Mouse (Mus musculus): ENCODE results near the gene Aqp7. TPM values are rescaled to one million over a fixed set of nuclear protein-coding genes. Genes with fewer than 3 reads are reported as not detected.
"Not testable (repeated sequence)": the region's sequence is repeated elsewhere in the genome, so short reads cannot be mapped to it uniquely, and the experiment has no call there.

Gene Aqp7
- total and polyA plus RNA-seq, 3 experiments = 21.6 to 33.0 (median 32.7) TPM

- 28% methylated on average over 3 of the region's 3 CpGs for WGBS
- Histone ChIP-seq H3K9ac (ENCODE audit: low read depth, low read length) (no peak overlapping the region), H3K27me3 (ENCODE audit: control insufficient read depth, insufficient read depth, low read length) (no peaks in the 10 kb centered on the region; the same call in 1 of the 2 replicates), H3K4me1 (ENCODE audit: control insufficient read depth, insufficient read depth, low read length) (no peaks in the 10 kb centered on the region), H3K36me3 (ENCODE audit: control insufficient read depth, insufficient read depth, low read length) (no peaks in the 10 kb centered on the region), H3K79me2 (replicated peaks; ENCODE audit: control insufficient read depth, insufficient read depth, low read length) (no peaks in the 10 kb centered on the region), H3K4me3 (no peak overlapping the region), H3K27ac (no peak overlapping the region)
- no peak for TF ChIP-seq POLR2A (IDR thresholded peaks at IDR 0.05; ENCODE audit: insufficient read depth, low read depth, low read length)
- no peak for TF ChIP-seq EP300 (IDR thresholded peaks at IDR 0.05; ENCODE audit: insufficient read depth, low read depth, low read length)
- intact Hi-C loops (cut with DNase I) = no loop called here
- DNase-seq = no peak
These were observed 43.5 kb upstream of the Aqp7 start for GRCm38 (mm10) chr4:41091391-41091790.

DNA sequence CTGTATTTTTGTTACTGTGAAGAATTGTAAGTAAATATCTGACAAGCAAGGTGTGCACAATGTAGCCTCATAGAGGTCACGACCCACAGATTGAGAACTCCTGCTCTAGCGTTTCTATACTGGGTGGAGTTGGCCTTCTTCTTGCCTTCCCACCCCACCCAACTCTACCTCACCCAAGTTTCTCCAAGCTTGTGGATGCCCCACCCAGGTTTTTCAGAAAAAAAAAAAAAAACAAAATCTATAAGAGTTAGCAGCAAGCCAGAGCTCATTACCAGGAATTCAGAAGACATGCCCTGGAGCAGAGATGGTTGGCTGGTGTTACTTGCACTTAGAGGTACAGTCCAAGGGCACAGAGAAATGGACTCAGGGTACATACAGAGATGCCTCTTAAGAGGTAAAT lies 41.8 kb upstream of the Aqp7 start:
- Histone ChIP-seq H3K4me1 (ENCODE audit: control insufficient read depth, insufficient read depth, low read length) (no peaks in the 10 kb centered on the region), H3K4me3 (no peak overlapping the region), H3K9ac (ENCODE audit: low read depth, low read length) (no peak overlapping the region), H3K36me3 (ENCODE audit: control insufficient read depth, insufficient read depth, low read length) (no peaks in the 10 kb centered on the region), H3K79me2 (replicated peaks; ENCODE audit: control insufficient read depth, insufficient read depth, low read length) (no peaks in the 10 kb centered on the region), H3K27me3 (ENCODE audit: control insufficient read depth, insufficient read depth, low read length) (no peaks in the 10 kb centered on the region), H3K27ac (no peak overlapping the region)
- TF ChIP-seq POLR2A (IDR thresholded peaks at IDR 0.05; ENCODE audit: insufficient read depth, low read depth, low read length) (no peak), EP300 (IDR thresholded peaks at IDR 0.05; ENCODE audit: insufficient read depth, low read depth, low read length) (no peak)
- no peak for DNase-seq
- WGBS = 64% methylated on average over 2 of the region's 2 CpGs
- intact Hi-C loops (cut with DNase I) = no loop called here

GRCm38 (mm10) chr4:41089189-41089588 lies 41.2 kb upstream of the Aqp7 start:
- Histone ChIP-seq H3K27me3 (ENCODE audit: control insufficient read depth, insufficient read depth, low read length) (no peaks in the 10 kb centered on the region), H3K4me1 (ENCODE audit: control insufficient read depth, insufficient read depth, low read length) (no peaks in the 10 kb centered on the region), H3K9ac (ENCODE audit: low read depth, low read length) (no peak overlapping the region), H3K27ac (no peak overlapping the region), H3K79me2 (replicated peaks; ENCODE audit: control insufficient read depth, insufficient read depth, low read length) (no peaks in the 10 kb centered on the region), H3K4me3 (no peak overlapping the region), H3K36me3 (ENCODE audit: control insufficient read depth, insufficient read depth, low read length) (no peaks in the 10 kb centered on the region)
- no peak for TF ChIP-seq POLR2A (IDR thresholded peaks at IDR 0.05; ENCODE audit: insufficient read depth, low read depth, low read length)
- TF ChIP-seq CTCF (IDR thresholded peaks at IDR 0.05) = no peak
- no peak for TF ChIP-seq EP300 (IDR thresholded peaks at IDR 0.05; ENCODE audit: insufficient read depth, low read depth, low read length)
- intact Hi-C loops (cut with DNase I) = no loop called here
- WGBS = 71% methylated on average over 4 of the region's 4 CpGs
- DNase-seq = no peak

GRCm38 (mm10) chr4:41087459-41088298 lies 39.7 kb upstream of the Aqp7 start:
- Histone ChIP-seq H3K27ac (no peak overlapping the region), H3K4me1 (ENCODE audit: control insufficient read depth, insufficient read depth, low read length) (no peaks in the 10 kb centered on the region), H3K27me3 (ENCODE audit: control insufficient read depth, insufficient read depth, low read length) (no peaks in the 10 kb centered on the region), H3K36me3 (ENCODE audit: control insufficient read depth, insufficient read depth, low read length) (no peaks in the 10 kb centered on the region), H3K4me3 (no peak overlapping the region), H3K79me2 (replicated peaks; ENCODE audit: control insufficient read depth, insufficient read depth, low read length) (no peaks in the 10 kb centered on the region), H3K9ac (ENCODE audit: low read depth, low read length) (no peak overlapping the region)
- 69% methylated on average over 16 of the region's 16 CpGs for whole genome bisulfite sequencing
- intact Hi-C loops (cut with DNase I) = no loop called here
- no peak for DNase-seq
- TF ChIP-seq POLR2A (IDR thresholded peaks at IDR 0.05; ENCODE audit: insufficient read depth, low read depth, low read length) (no peak), CTCF (IDR thresholded peaks at IDR 0.05) (no peak), EP300 (IDR thresholded peaks at IDR 0.05; ENCODE audit: insufficient read depth, low read depth, low read length) (no peak)

DNA sequence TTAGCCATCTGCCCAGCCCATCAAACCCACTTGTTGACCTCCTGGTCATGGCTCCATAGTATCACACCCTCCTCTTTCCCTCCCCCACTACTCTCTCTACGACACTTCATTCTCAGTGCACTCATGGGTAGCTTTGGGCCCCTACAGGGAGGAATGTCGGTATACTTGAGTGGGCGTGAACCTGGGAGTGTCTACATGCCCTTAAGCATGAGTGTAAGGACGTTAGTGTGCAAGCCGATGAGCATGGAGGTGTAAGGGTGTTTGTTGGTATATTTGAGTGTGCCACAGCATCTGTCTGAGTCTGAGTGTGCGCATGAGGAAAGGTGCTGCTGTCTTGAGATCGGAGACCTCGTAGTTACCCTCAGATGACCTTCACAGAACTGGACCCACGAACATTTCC lies 39.0 kb upstream of the Aqp7 start:
- H3K27ac ChIP-seq = no peak overlapping the region
- WGBS = 68% methylated on average over 9 of the region's 9 CpGs
- H3K4me3 ChIP-seq = no peak overlapping the region
- no peak overlapping the region for H3K9ac ChIP-seq (ENCODE audit: low read depth, low read length)
- no peaks in the 10 kb centered on the region for H3K27me3 ChIP-seq (ENCODE audit: control insufficient read depth, insufficient read depth, low read length)
- intact Hi-C loops (cut with DNase I) = no loop called here
- TF ChIP-seq EP300 (IDR thresholded peaks at IDR 0.05; ENCODE audit: insufficient read depth, low read depth, low read length) (no peak), POLR2A (IDR thresholded peaks at IDR 0.05; ENCODE audit: insufficient read depth, low read depth, low read length) (no peak), CTCF (IDR thresholded peaks at IDR 0.05) (no peak)
- H3K36me3 ChIP-seq (ENCODE audit: control insufficient read depth, insufficient read depth, low read length) = no peaks in the 10 kb centered on the region
- H3K79me2 ChIP-seq (replicated peaks; ENCODE audit: control insufficient read depth, insufficient read depth, low read length) = no peaks in the 10 kb centered on the region
- no peak for DNase-seq
- no peaks in the 10 kb centered on the region for H3K4me1 ChIP-seq (ENCODE audit: control insufficient read depth, insufficient read depth, low read length)

GRCm38 (mm10) chr4:41084819-41085218 lies 36.9 kb upstream of the Aqp7 start:
- no peaks in the 10 kb centered on the region for H3K79me2 ChIP-seq (replicated peaks; ENCODE audit: control insufficient read depth, insufficient read depth, low read length)
- H3K9ac ChIP-seq (ENCODE audit: low read depth, low read length) = no peak overlapping the region
- whole genome bisulfite sequencing = 69% methylated on average over 4 of the region's 4 CpGs
- no peak overlapping the region for H3K4me3 ChIP-seq
- intact Hi-C loops (cut with DNase I) = no loop called here
- H3K36me3 ChIP-seq (ENCODE audit: control insufficient read depth, insufficient read depth, low read length) = no peaks in the 10 kb centered on the region
- no peaks in the 10 kb centered on the region for H3K27me3 ChIP-seq (ENCODE audit: control insufficient read depth, insufficient read depth, low read length)
- no peak overlapping the region for H3K27ac ChIP-seq
- TF ChIP-seq EP300 (IDR thresholded peaks at IDR 0.05; ENCODE audit: insufficient read depth, low read depth, low read length) (no peak), CTCF (IDR thresholded peaks at IDR 0.05) (no peak), POLR2A (IDR thresholded peaks at IDR 0.05; ENCODE audit: insufficient read depth, low read depth, low read length) (no peak)
- no peak for DNase-seq
- H3K4me1 ChIP-seq (ENCODE audit: control insufficient read depth, insufficient read depth, low read length) = no peaks in the 10 kb centered on the region

- H3K36me3 ChIP-seq (ENCODE audit: control insufficient read depth, insufficient read depth, low read length); H3K9ac ChIP-seq (ENCODE audit: low read depth, low read length); H3K27me3 ChIP-seq (ENCODE audit: control insufficient read depth, insufficient read depth, low read length); H3K27ac ChIP-seq; H3K79me2 ChIP-seq (replicated peaks; ENCODE audit: control insufficient read depth, insufficient read depth, low read length); DNase-seq; H3K4me1 ChIP-seq (ENCODE audit: control insufficient read depth, insufficient read depth, low read length); intact Hi-C loops (cut with DNase I); H3K4me3 ChIP-seq: not testable (repeated sequence)
- 44% methylated on average over 4 of the region's 4 CpGs for WGBS
These were observed 34.9 kb upstream of the Aqp7 start for GRCm38 (mm10) chr4:41082803-41083202.
